In genomic region chr11:53166478-53166877, GRCm38 (mm10) we compare ENCODE assay signal across 24 mouse cellular contexts.
DNase-seq lines count a peak whose midpoint lies in the region; ATAC-seq and TF ChIP-seq lines count a peak whose summit lies in the region.
"Had no signal": no experiment of that assay in that cellular context is flagged by ENCODE, and none has a peak within 500 bp of the region (broad histone marks: within the 10 kb centered on the region; RNA-seq: fewer than 3 reads in every experiment).

No protein-coding gene starts in this region.

- ATAC-seq in liver, postnatal 0 days = no peak
- ATAC-seq: activated CD4-positive, CD25-positive, alpha-beta regulatory T cell, adult 4 months; forebrain, embryonic 13.5 days; forebrain, embryonic 15.5 days; forebrain, postnatal 0 days; Patski had no signal

- no peak for TF ChIP-seq POLR2A in bone marrow, adult 2 months (IDR thresholded peaks at IDR 0.05; ENCODE audit: borderline replicate concordance, control insufficient read depth, low read depth, low read length)

- no peaks in the 10 kb centered on the region for H3K4me1 ChIP-seq in liver, postnatal 0 days (ENCODE audit: insufficient read depth)
- no peaks in the 10 kb centered on the region for H3K4me1 ChIP-seq in bone marrow, adult 2 months (ENCODE audit: control insufficient read depth, insufficient read depth, low read length)
- H3K4me1 ChIP-seq: embryonic facial prominence, embryonic 12.5 days; forebrain, embryonic 13.5 days; forebrain, embryonic 15.5 days had no signal

- H3K36me3 ChIP-seq in liver, postnatal 0 days (replicated peaks; ENCODE audit: insufficient read depth, low read length) = no peaks in the 10 kb centered on the region
- H3K36me3 ChIP-seq in splenic B cell, adult 2 months (ENCODE audit: control insufficient read depth, insufficient read depth, low read length, poor library complexity, severe bottlenecking) = no peaks in the 10 kb centered on the region
- H3K36me3 ChIP-seq: embryonic facial prominence, embryonic 10.5 days; embryonic facial prominence, embryonic 12.5 days; forebrain, embryonic 15.5 days; G1E had no signal

- H3K4me2 ChIP-seq in liver, postnatal 0 days (ENCODE audit: low read depth, low read length) = no peak overlapping the region
- H3K4me2 ChIP-seq: embryonic facial prominence, embryonic 12.5 days; forebrain, embryonic 13.5 days; forebrain, embryonic 15.5 days had no signal

- intact Hi-C loops in gastrocnemius, postnatal 36 days (cut with DNase I) = no loop called here

- DNase-seq in liver, postnatal 0 days = no peak
- no peak for DNase-seq in liver
- peak; percentile 9 to 17 for DNase-seq in B cell, adult 2 months
- peak; percentile 54 for DNase-seq in splenic B cell, adult 2 months (ENCODE audit: low read depth, low spot score)
- DNase-seq in layer of hippocampus, adult 9-10 months (ENCODE audit: low spot score) = no peak
- DNase-seq in gastrocnemius, postnatal 36 days = no peak
- DNase-seq: adrenal gland, adult 8-10 months; adrenal gland, postnatal 14 days; adrenal gland, postnatal 36 days; cerebellum, adult 11 months; cerebellum, adult 18-20 months; cerebellum, adult 8-10 months; cerebellum, adult 9-11 months; cerebellum, postnatal 14 days; cerebellum, postnatal 36 days; forebrain, postnatal 0 days had no signal

- H3K9ac ChIP-seq in liver, postnatal 0 days (replicated peaks) = no peak overlapping the region
- H3K9ac ChIP-seq: embryonic facial prominence, embryonic 12.5 days; forebrain, embryonic 13.5 days; forebrain, embryonic 15.5 days; forebrain, postnatal 0 days had no signal

- H3K9me3 ChIP-seq in liver, postnatal 0 days (ENCODE audit: low read length) = no peaks in the 10 kb centered on the region
- H3K9me3 ChIP-seq: embryonic facial prominence, embryonic 10.5 days; embryonic facial prominence, embryonic 12.5 days; forebrain, embryonic 13.5 days; forebrain, embryonic 15.5 days; G1E had no signal

- no peak for TF ChIP-seq EP300 in liver, postnatal 0 days (IDR thresholded peaks at IDR 0.05; ENCODE audit: low read depth)

- no peak overlapping the region for H3K4me3 ChIP-seq in liver, postnatal 0 days (ENCODE audit: low read depth, low read length)
- H3K4me3 ChIP-seq in bone marrow, adult 2 months (replicated peaks; ENCODE audit: control insufficient read depth, low read depth, low read length) = no peak overlapping the region
- H3K4me3 ChIP-seq: embryonic facial prominence, embryonic 10.5 days; embryonic facial prominence, embryonic 12.5 days; forebrain, embryonic 13.5 days; forebrain, embryonic 15.5 days had no signal

- H3K27me3 ChIP-seq in liver, postnatal 0 days (ENCODE audit: insufficient read depth, low read length) = no peaks in the 10 kb centered on the region
- no peaks in the 10 kb centered on the region for H3K27me3 ChIP-seq in splenic B cell, adult 2 months (ENCODE audit: control insufficient read depth, insufficient read depth, low read length, poor library complexity, severe bottlenecking)
- H3K27me3 ChIP-seq: embryonic facial prominence, embryonic 12.5 days; forebrain, embryonic 13.5 days; forebrain, embryonic 15.5 days had no signal

- peak; percentile 23; the same call in 1 of the 2 replicates for TF ChIP-seq CTCF in liver, postnatal 0 days (IDR thresholded peaks at IDR 0.05; ENCODE audit: low read depth)
- 0 out of 2 replicates have a peak, but pooled peaks have one; percentile 19 for TF ChIP-seq CTCF in bone marrow, adult 2 months (IDR thresholded peaks at IDR 0.05; ENCODE audit: control insufficient read depth, insufficient read depth, low read length)

- WGBS in liver, postnatal 0 days (ENCODE audit: insufficient replicate concordance) = 59% methylated on average over 2 of the region's 2 CpGs
- WGBS in bone marrow, adult 2 months = 58% methylated on average over 2 of the region's 2 CpGs

- H3K27ac ChIP-seq in liver, postnatal 0 days (ENCODE audit: low read depth) = no peak overlapping the region
- no peak overlapping the region for H3K27ac ChIP-seq in bone marrow, adult 2 months (ENCODE audit: control insufficient read depth, insufficient read depth, low read depth, low read length, poor library complexity)
- H3K27ac ChIP-seq: embryonic facial prominence, embryonic 10.5 days; embryonic facial prominence, embryonic 12.5 days; forebrain, embryonic 13.5 days; forebrain, embryonic 15.5 days had no signal

Comparison
In these comparisons a context has a peak if more than half of its experiments do, and no peak if none do; other contexts are left out.
1. DNase-seq: peak in B cell, adult 2 months (2 of 2) and splenic B cell, adult 2 months (single experiment); none in liver, postnatal 0 days (single experiment), liver (single experiment), layer of hippocampus, adult 9-10 months (single experiment) and gastrocnemius, postnatal 36 days (0 of 2).